Mouse (Mus musculus) heart, embryonic 10.5 days (tissue): ENCODE data around the gene Stx5a. TPM values are rescaled to one million over a fixed set of nuclear protein-coding genes. Genes with fewer than 3 reads are reported as not detected.
A peak's percentile ranks its signal among the peaks of the same experiment; 100 is the strongest.
"Not testable (repeated sequence)": the region's sequence is repeated elsewhere in the genome, so short reads cannot be mapped to it uniquely, and the experiment has no call there.

Experiments used
- DNase-seq: peaks from one replicate; pipeline ENCODE4 v3.0.0-alpha.2; 2017; ENCODE audit warnings: low spot score
- H3K27ac ChIP-seq: fragments of 300-500 bp; sonication (generic); 2 replicates; pipeline ENCODE4 v1.5.1; 2016; ENCODE audit warnings: mild to moderate bottlenecking
- H3K27me3 ChIP-seq: fragments of 300-500 bp; sonication (generic); 2 replicates; pipeline ENCODE4 v1.6.1; 2016; ENCODE audit warnings: mild to moderate bottlenecking; ENCODE audit not compliant: poor library complexity, insufficient read depth, severe bottlenecking
- H3K36me3 ChIP-seq: fragments of 300-500 bp; sonication (generic); 2 replicates; pipeline ENCODE4 v1.6.1; 2016; ENCODE audit warnings: mild to moderate bottlenecking, moderate library complexity
- H3K4me1 ChIP-seq: fragments of 300-500 bp; sonication (generic); 2 replicates; pipeline ENCODE4 v1.6.1; 2016; ENCODE audit warnings: mild to moderate bottlenecking
- H3K4me3 ChIP-seq: fragments of 300-500 bp; sonication (generic); 2 replicates; pipeline ENCODE4 v1.5.1; 2016; ENCODE audit warnings: mild to moderate bottlenecking, moderate library complexity
- H3K9me3 ChIP-seq: fragments of 300-500 bp; sonication (generic); 2 replicates; pipeline ENCODE4 v1.6.1; 2016; ENCODE audit warnings: mild to moderate bottlenecking, moderate library complexity
- WGBS: fragments of 180-500 bp; shearing (Covaris S2); methylation state at CpG from one replicate; pipeline ENCODE4 v1.1.7; 2016; 5-methylcytosine and 5-hydroxymethylcytosine counted together
- polyA plus RNA-seq: library from polyadenylated mRNA; unstranded; fragments of >200 nt; fragmentation: Nextera tagmentation; extraction: Ambion mirVana; gene quantifications from 2 replicates; pipeline ENCODE4 v1.2.1, GENCODE M21; 2016

Stx5a gene
- polyA plus RNA-seq, 1 experiment from 2014 or later: 91.1 TPM

DNA sequence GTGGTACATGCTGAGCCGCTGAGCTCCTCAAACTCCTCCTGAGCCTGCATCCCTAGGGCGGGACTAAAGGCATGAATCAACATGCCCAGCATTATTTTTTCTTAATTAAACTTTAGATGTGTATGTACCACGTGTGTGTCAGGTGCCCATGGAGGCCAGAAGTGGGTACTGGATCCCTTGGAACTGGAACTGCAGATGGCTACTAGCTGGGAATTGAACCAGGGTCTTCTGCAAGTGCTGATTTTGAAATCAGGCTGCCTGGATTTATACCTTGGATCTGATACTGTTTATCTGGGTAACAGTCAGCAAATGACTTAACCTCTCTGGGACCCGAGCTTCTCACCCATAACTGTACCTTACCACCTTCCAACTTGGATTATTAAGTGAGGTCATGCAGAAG, 19.2 kb upstream of the Stx5a start:
- Histone ChIP-seq H3K4me3 (peak overlapping the region; percentile 69), H3K36me3 (peaks cover 31% of the 10 kb centered on the region), H3K27me3 (no peaks in the 10 kb centered on the region), H3K9me3 (no peaks in the 10 kb centered on the region), H3K4me1 (peaks cover 11% of the 10 kb centered on the region), H3K27ac (peak overlapping the region; percentile 93)
- 55% methylated on average over 4 of the region's 4 CpGs for WGBS
- DNase-seq: no peak

DNA sequence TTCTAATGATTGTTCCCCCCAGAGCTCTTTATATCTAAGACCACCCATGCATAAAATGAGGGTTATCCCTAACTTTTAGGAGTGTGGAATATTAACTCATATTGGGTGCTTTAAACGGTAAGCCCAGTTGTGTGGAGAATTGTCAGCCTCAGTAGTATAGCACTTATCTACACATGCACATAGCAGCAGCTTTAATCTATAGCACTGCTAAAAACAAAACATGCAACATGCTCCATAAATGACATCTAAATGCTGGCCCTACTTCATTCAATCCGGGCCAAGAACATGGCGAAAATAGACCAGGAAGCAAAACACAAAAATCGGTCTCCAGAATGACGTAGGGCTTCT, 18.7 kb upstream of the Stx5a start:
- Histone ChIP-seq H3K4me1 (peaks cover 11% of the 10 kb centered on the region), H3K27me3 (no peaks in the 10 kb centered on the region), H3K9me3 (no peaks in the 10 kb centered on the region), H3K36me3 (peaks cover 31% of the 10 kb centered on the region), H3K27ac (peak overlapping the region; percentile 93), H3K4me3 (peak overlapping the region; percentile 69)
- no peak for DNase-seq
- 2% methylated on average over 5 of the region's 5 CpGs for WGBS

GRCm38 (mm10) chr19:8722907-8723573, 18.2 kb upstream of the Stx5a start, which contains the start of gene Slc3a2:
TSS of gene Slc3a2 (minus strand) at chr19:8723369.
- peaks cover 31% of the 10 kb centered on the region for H3K36me3 ChIP-seq
- H3K27ac ChIP-seq: peak within 1 kb of the TSS; percentile 93
- H3K27me3 ChIP-seq: no peaks in the 10 kb centered on the region
- peaks cover 11% of the 10 kb centered on the region for H3K4me1 ChIP-seq
- H3K9me3 ChIP-seq: no peaks in the 10 kb centered on the region
- H3K4me3 ChIP-seq: peak within 1 kb of the TSS; percentile 69
- peak; percentile 99 for DNase-seq
- under 1% methylated on average over 50 of the region's 50 CpGs for WGBS

- Histone ChIP-seq H3K4me3 (peak overlapping the region; percentile 69), H3K27me3 (no peaks in the 10 kb centered on the region), H3K27ac (peak overlapping the region; percentile 93), H3K4me1 (peaks cover 11% of the 10 kb centered on the region), H3K36me3 (peaks cover 31% of the 10 kb centered on the region), H3K9me3 (no peaks in the 10 kb centered on the region)
- DNase-seq: no peak
- under 1% methylated on average over 20 of the region's 20 CpGs for WGBS
Observed at GRCm38 (mm10) chr19:8723574-8724346, 17.5 kb upstream of the Stx5a start.

DNA sequence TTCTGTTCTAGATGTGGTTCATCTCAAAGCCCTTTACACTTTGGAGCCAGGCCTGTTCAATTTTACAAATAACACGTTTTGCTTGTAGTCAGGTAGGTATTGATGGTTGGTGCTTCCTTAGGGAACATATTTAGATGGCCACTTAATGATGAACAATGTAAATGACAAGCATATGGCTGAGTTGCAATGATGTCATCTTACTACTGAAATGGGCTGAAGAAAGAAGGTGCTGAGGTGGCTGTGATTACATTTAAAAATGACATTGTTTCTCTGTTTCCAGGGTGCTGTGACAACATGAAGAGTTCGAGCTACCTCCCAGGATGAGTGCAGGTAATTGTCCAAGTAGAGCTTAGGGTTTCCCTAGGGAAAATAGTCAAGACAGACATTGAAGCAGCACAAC, 16.8 kb upstream of the Stx5a start:
- H3K27ac ChIP-seq: peak overlapping the region; percentile 93
- H3K36me3 ChIP-seq: peaks cover 31% of the 10 kb centered on the region
- H3K4me3 ChIP-seq: peak overlapping the region; percentile 69
- no peak for DNase-seq
- no peaks in the 10 kb centered on the region for H3K9me3 ChIP-seq
- no peaks in the 10 kb centered on the region for H3K27me3 ChIP-seq
- WGBS: 7% methylated on average over 2 of the region's 2 CpGs
- peaks cover 11% of the 10 kb centered on the region for H3K4me1 ChIP-seq

GRCm38 (mm10) chr19:8725081-8725613, 16.1 kb upstream of the Stx5a start:
- Histone ChIP-seq H3K27me3 (no peaks in the 10 kb centered on the region), H3K4me1 (peaks cover 11% of the 10 kb centered on the region), H3K4me3 (peak overlapping the region; percentile 69), H3K36me3 (peaks cover 31% of the 10 kb centered on the region), H3K9me3 (no peaks in the 10 kb centered on the region), H3K27ac (no peak overlapping the region)
- no peak for DNase-seq
- WGBS: 64% methylated on average over 4 of the region's 4 CpGs

DNA sequence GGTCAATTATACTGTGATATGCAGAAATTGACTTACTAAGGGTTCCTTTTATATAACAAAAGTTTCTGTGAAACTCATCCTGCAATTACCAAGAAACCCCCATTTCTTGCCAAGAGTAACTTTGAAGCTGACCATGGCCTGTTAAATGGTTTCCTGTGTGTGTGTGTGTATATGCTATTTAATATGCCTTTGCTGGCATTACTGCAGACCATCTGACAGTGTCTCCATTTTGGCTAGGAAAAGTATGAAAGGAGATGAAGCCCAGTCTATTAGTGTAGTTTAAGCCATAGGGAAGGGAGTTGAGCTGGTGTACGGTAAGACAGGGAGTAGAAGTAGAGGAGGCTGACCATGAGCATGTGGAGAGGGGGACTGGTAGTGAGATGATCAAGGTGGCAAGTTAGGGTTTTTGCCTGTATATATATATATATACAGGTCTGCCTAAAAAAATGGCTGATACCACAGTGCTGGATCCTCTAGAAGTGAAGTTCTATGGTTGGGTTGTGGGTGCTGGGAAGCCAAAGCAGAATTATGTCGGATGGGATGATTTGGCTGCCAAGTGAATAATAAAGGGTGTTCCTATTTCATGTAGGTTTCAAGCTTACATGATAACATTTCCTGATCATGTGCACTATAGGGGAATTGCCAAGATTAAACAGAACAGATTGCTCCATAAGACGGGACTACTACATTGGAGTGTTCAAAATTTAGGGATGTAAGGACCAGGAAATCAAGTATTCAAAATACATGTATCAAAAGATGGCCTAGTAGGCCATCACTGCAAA, 14.4 kb upstream of the Stx5a start:
- peaks cover 31% of the 10 kb centered on the region for H3K36me3 ChIP-seq
- no peak overlapping the region for H3K27ac ChIP-seq
- WGBS: 25% methylated on average over 3 of the region's 3 CpGs
- H3K27me3 ChIP-seq: no peaks in the 10 kb centered on the region
- DNase-seq: no peak
- H3K9me3 ChIP-seq: no peaks in the 10 kb centered on the region
- H3K4me1 ChIP-seq: peaks cover 11% of the 10 kb centered on the region
- 0 out of 2 replicates have a peak overlapping the region, but pooled peaks have one; percentile 1 for H3K4me3 ChIP-seq

DNA sequence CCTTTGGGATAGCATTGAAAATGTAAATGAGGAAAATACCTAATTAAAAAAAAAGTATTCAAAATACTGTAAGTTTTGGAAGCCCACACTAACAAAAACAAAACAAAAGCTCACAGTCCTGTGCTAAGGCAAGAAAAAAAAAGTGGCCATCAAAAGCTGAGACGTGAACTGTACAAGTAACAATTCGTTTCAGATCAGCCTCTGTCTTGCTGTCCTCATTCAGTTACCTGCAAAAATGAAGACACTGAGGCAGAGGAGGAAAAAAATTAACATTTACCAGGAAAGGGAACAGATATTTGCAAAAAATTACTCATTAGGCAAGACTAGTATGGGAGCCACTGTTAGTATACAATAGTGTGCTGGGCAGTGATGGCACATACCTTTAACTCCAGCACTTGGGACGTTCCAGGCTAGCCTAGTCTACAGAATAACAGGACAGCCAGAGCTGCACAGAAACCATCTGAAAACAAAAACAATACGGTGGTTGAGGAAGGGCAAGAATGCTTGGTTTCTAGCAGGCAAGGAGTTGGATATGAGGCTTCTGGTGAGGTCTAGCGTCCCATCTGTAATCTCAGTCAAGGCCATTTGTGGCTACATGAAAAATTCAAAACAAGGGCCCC, 13.6 kb upstream of the Stx5a start:
- no peak for DNase-seq
- no peaks in the 10 kb centered on the region for H3K27me3 ChIP-seq
- H3K27ac ChIP-seq: no peak overlapping the region
- peaks cover 31% of the 10 kb centered on the region for H3K36me3 ChIP-seq
- 24% methylated on average over 5 of the region's 5 CpGs for WGBS
- H3K4me3 ChIP-seq: no peak overlapping the region
- no peaks in the 10 kb centered on the region for H3K9me3 ChIP-seq
- H3K4me1 ChIP-seq: peaks cover 5% of the 10 kb centered on the region; the same call in 1 of the 2 replicates

DNA sequence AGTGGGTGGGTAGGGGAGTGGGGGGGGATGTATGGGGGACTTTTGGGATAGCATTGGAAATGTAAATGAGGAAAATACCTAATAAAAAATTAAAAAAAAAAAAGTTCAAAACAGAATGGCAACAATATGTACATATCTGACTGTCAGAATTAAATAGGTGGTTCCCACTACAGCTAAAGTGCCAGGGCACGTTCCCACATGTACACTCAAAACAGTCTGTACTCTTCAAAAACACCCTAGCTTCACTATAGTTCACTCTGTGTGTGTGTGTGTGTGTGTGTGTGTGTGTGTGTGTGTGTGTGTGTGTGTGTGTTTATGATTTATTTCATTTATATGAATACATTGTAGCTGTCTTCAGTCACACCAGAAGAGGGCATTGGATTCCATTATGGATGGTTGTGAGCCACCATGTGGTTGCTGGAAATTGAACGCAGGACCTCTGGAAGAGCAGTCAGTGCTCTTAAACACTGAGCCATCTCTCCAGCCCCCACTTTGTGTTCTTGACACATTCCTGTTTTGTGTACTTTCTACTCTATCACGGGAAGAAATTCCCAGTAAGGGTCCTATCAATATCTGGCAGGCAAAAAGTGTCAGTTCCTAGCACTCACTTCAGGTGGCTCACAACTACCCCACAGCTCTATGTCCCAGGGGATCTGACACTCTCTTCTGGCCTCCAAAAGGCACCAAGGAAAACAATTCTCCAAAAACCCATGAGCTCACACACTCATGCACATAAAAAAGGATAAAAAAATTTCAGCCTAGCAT, 12.7 kb upstream of the Stx5a start:
- peak; percentile 45 for DNase-seq
- not testable (repeated sequence) for H3K4me1 ChIP-seq, H3K27me3 ChIP-seq, H3K9me3 ChIP-seq, H3K4me3 ChIP-seq, H3K27ac ChIP-seq
- peaks cover 31% of the 10 kb centered on the region for H3K36me3 ChIP-seq
- 50% methylated on average over 3 of the region's 3 CpGs for WGBS

DNA sequence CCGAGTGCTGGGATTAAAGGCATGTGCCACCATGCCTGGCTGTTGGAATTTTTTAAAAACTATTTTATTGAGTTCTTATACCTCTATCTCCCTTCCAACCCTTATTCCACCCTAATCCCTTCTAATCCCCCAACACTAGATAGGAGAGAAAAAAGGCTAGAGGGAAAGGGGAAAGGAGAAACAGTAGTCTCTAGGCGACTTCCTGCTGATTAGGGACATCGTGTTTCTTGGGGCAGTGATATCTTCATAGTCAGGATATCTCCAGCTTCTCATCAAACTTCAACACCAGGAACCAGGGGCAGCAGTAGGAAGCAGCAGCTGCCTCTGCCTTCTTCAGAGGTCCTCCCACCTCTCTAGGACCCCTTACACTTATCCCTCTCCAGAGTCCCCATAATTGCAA, 6.9 kb upstream of the Stx5a start:
- DNase-seq: no peak
- Histone ChIP-seq H3K27ac (no peak overlapping the region), H3K27me3 (no peaks in the 10 kb centered on the region), H3K4me3 (no peak overlapping the region), H3K9me3 (no peaks in the 10 kb centered on the region), H3K36me3 (peaks cover 23% of the 10 kb centered on the region), H3K4me1 (peaks cover 6% of the 10 kb centered on the region; the same call in 1 of the 2 replicates)
- WGBS: 61% methylated on average over 3 of the region's 3 CpGs

- peaks cover 9% of the 10 kb centered on the region for H3K4me1 ChIP-seq
- H3K36me3 ChIP-seq: peaks cover 35% of the 10 kb centered on the region
- WGBS: under 1% methylated on average over 32 of the region's 32 CpGs
- H3K9me3 ChIP-seq: no peaks in the 10 kb centered on the region
- H3K27ac ChIP-seq: peak within 1 kb of the TSS; percentile 89
- peak; percentile 95 for DNase-seq
- H3K4me3 ChIP-seq: peak within 1 kb of the TSS; percentile 94
- no peaks in the 10 kb centered on the region for H3K27me3 ChIP-seq
Observed at GRCm38 (mm10) chr19:8735389-8736159, 5.6 kb upstream of the Stx5a start, which contains the start of gene Wdr74. TSS of gene Wdr74 (plus strand) at chr19:8735827.
